ENCODE assay signal across 18 mouse cellular contexts in genomic region chr2:22671348-22671747, GRCm38 (mm10). TPM values are rescaled to one million over a fixed set of nuclear protein-coding genes. Genes with fewer than 3 reads are reported as not detected.
"Had no signal": no experiment of that assay in that cellular context is flagged by ENCODE, and none has a peak within 500 bp of the region (broad histone marks: within the 10 kb centered on the region; RNA-seq: fewer than 3 reads in every experiment).

No protein-coding gene starts in this region.

- H3K4me1 ChIP-seq: liver, embryonic 13.5 days; midbrain, embryonic 12.5 days; midbrain, embryonic 15.5 days; stomach, embryonic 15.5 days had no signal

- H3K9me3 ChIP-seq: liver, embryonic 13.5 days; midbrain, embryonic 12.5 days; midbrain, embryonic 15.5 days; stomach, embryonic 15.5 days had no signal

- H3K27me3 ChIP-seq: liver, embryonic 13.5 days; midbrain, embryonic 12.5 days; midbrain, embryonic 15.5 days; stomach, embryonic 15.5 days had no signal

- DNase-seq: kidney, adult 18-20 months; kidney, postnatal 10 days; kidney, postnatal 36 days; layer of hippocampus, postnatal 36 days; liver, embryonic 13.5 days; lung, adult 2 months; right cerebral cortex, postnatal 25 days; spleen, adult 18-20 months; thymus, postnatal 25 days had no signal

- H3K4me3 ChIP-seq: left cerebral cortex, adult 2 months; liver, embryonic 13.5 days; midbrain, embryonic 12.5 days; midbrain, embryonic 15.5 days; stomach, embryonic 15.5 days had no signal

- H3K9ac ChIP-seq: liver, embryonic 13.5 days; midbrain, embryonic 12.5 days; midbrain, embryonic 15.5 days; stomach, embryonic 15.5 days had no signal

- H3K4me2 ChIP-seq: liver, embryonic 13.5 days; midbrain, embryonic 12.5 days; midbrain, embryonic 15.5 days; stomach, embryonic 15.5 days had no signal

- ATAC-seq: midbrain, embryonic 15.5 days had no signal

- H3K27ac ChIP-seq: left cerebral cortex, adult 2 months; liver, embryonic 13.5 days; macrophage; midbrain, embryonic 12.5 days; midbrain, embryonic 15.5 days; stomach, embryonic 15.5 days had no signal

- H3K36me3 ChIP-seq: liver, embryonic 13.5 days; midbrain, embryonic 12.5 days; stomach, embryonic 15.5 days had no signal

RNA-seq across cellular contexts. Expression of gene Gad2, which starts 49.3 kb away (rescaled TPM):
- polyA plus RNA-seq: kidney, embryonic 14.5 days; liver, adult 2 months; liver, embryonic 16.5 days; lung, adult 2 months; macrophage; thymus, postnatal 0 days had no signal
